Mouse (Mus musculus) adrenal gland, postnatal 10 days (tissue): ENCODE results near the gene Creb3l2. TPM values are rescaled to one million over a fixed set of nuclear protein-coding genes. Genes with fewer than 3 reads are reported as not detected.

Source experiments
- DNase-seq: peaks from one replicate; pipeline ENCODE4 v3.0.0; 2021; ENCODE audit warnings: mixed read lengths
- total RNA-seq, 2 experiments: library from RNA; stranded (reverse); gene quantifications; 2 replicates each; pipeline ENCODE4 v1.2.3; 2021

Creb3l2 gene
- total RNA-seq, 2 experiments from 2014 or later = 42.8 to 46.2 TPM

DNA sequence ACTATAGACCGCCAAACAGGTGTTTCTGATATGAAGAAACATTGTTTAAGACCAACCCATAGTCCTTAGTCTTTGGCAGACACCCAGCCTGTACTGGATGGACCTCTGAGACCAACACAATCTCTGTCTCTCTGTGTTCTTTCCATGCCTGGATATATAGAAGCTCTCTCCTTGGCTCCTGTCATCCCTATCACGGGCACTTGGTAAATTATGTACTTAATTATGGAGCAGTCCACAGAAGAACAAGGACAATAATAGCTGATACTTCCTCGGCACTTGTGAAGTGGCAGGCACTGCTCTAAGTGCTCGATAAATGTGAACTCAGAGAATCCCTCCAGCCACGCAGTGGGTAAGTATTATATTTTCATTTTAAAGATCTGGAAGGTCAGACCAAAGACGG, 72.2 kb downstream of the Creb3l2 start:
- no peak for DNase-seq

DNA sequence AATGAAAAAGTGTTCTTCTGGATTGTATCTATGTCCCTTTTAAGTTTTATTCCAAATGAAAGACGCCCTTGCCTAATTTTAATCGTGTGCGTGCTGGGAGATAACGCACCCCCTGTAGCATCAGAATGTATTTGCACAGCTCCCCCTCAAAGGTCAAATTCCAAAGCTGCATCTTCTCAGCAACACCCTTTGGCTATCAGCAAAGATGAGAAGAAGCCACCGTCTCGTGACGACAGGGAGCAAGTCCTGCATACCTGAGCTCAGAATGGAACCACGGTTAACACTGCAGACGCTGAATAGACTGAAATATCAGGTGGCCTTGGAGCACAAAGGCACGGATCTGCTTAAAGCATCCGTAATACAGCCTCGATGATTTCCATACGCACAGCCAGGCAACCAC, 73.7 kb downstream of the Creb3l2 start:
- DNase-seq = no peak

DNA sequence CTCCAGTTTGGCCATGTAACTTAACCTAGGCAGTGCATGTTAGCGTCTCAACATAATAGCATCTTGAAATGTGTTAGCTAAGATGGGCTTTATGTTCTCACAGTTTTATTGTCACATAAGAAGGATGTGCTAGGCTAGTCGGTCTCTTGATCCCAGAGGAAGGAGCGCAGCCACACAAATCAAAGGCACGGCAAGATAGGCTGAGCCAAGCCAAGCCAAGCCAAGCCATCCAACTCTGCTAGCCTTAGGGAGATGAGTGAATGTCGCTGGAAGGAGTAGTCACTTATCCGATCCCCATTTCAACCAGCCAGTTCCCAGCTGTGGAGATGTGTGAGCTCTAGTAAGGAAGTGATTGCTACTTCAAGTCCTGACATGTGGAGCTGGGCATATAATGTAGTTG, 75.0 kb downstream of the Creb3l2 start:
- no peak for DNase-seq

DNA sequence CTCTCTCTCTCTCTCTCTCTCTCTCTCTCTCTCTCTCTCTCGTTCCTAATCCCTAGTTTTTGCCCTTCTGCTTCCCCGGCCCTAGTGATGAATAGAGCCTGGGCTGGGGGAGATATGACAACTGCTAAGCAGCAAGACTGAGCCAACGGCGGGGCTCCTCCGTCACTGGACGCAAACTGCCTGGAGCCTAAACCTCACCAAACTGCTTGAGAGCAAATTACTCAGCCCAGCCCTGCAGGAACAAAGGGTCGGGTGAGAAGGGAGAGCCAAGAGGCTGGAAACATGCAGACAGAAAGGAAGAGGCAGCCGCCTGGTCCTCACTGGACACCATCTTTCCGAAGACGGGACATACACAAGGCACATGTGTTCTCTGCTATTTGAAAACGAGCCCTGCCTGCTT, 76.8 kb downstream of the Creb3l2 start:
- DNase-seq = no peak

DNA sequence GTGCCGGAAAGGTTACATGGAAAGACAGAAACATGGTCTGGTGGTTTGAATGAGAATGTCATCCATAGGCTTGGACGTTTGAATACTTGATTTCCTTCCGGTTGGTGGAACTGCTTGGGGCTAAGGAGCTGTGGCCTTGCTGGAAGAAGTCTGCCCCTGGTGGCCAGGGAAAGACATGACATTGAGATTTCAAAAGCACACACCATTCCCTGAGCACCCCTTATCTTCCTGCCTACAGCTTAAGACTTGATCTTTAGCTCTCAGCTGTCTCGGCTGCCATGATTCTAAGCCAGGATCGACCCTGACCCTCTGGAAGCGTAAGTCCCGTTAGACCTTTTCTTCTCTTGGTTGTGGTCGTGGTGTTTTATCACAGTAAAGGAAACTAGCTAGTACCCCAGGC, 77.6 kb downstream of the Creb3l2 start:
- no peak for DNase-seq

DNA sequence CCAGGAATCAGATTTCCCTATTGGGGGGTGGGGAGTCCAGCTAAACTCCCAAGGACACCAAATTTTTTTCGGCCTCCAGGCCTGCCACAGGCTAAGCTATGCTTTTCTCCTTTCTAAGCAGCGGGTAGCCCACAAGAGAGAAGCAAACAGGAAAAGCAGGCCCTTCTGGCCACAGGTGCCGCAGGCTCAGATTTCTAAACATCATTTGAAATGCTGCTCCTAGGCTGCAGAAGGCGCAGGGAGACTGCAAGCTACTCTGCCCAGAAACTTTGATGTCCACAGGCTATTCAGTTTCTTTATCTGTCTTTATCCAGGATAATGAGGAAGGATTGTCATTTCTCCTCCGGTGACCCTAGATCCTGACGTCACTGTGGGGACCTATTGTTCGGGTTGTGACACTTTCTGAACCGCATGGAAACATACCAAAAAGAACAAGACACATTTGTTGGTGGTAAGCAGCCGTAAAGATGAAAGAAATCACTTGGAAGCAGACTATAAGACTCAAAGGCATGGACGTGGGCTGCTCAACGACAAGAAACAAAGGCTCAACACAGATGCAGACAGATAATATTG, 81.0 kb downstream of the Creb3l2 start:
- DNase-seq = no peak

DNA sequence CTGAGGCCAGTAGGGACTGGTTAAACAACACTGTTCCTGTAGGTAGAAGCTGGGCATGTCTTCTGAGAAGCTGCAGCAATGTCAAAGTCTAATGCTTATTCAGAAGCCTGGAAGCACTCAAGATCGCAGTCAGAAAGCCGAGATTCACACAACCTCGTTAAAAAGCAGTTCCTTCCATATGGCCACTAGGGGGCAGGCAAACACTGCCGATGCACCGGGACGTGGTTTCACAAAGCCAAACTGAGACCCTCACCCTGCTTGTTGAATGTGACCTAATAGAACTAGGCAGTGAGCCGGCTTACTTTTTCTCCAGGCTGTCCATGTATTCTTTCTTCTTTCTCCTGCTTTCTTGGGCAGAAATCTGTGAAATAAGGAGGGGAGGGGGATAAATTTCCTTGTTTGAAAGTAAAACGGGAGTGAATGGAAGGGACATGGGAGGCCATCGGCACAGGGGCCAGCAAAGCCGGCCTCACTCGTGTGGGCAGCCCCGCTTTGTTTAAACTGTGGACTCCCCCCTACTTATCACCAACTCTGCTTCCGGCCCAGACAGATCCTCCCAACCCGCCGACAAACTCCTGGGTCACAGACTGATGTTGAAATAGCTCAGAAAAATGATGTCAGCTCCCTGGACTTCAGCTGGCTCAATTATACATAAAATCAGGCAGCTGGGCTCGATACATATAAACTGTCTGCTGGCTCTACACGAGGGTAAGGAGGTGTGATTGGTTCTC, 87.3 kb downstream of the Creb3l2 start:
- DNase-seq = peak; percentile 81

DNA sequence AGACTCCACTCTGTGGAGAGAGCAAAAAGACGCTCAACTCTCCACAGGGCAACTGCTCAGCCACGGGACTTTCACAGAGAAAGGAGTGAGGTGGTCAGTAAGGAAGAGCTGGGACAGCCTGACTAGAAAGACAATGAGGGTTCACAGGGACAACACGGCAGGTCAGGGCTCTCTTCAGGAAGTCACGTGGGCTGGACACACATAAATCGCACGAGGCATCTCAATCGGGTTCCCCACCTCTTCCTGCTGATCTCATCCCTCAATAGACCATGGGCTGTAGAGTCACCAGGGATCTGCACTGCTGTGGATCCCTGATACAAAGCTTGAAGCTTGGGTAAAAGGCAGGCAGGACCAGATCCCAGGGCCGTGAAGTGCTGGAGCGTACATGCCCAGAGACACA, 88.3 kb downstream of the Creb3l2 start:
- DNase-seq = no peak

DNA sequence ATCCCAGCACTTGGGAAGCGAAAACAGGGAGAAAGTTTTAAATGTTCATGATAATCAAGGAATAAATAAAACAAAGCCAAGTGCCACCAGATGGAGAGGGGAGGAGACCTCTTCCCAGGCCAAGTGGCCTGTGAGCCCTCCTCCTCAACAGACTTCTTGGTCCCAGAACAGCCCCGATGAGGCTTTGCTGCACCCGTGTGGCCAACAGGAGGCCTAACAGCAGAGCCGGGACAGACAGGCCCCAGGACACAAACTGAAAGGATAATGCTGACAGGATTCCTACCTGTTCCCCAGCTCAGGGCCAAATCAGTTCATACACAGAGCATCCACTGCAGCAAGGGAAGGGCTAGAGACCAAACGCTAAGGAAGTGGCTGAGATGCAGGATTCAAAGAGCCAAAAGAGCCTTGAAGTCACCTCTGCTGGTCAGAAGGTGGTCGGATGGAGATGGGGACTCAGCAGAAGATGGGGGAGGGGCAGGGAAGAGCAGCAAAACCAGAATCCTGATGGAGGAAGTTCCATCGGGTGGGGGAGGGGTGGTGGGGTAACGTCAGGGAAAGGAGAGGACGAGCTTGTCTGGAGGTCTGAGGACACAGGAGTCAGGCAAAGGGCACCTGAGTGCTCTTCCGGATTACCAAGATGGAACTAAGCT, 90.1 kb downstream of the Creb3l2 start:
- DNase-seq = peak; percentile 68

DNA sequence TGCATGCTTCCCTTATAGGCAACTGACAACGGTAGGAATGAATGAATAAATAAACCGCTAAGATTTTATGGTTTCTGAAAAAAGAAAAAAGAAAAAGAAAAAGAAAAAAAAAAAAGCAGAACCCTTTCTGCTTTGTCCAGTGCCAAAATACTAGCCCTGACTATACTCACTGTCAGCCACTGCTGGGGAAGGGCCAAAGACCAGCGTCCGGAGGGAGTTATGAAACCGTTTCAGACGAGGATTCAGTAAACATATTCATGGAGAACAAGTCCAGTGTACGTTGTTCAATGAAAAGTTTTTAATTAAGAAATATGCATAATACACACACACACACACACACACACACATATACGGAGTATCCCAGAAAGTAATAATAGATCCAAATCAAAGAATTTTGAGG, 91.6 kb downstream of the Creb3l2 start:
- DNase-seq = peak; percentile 56

DNA sequence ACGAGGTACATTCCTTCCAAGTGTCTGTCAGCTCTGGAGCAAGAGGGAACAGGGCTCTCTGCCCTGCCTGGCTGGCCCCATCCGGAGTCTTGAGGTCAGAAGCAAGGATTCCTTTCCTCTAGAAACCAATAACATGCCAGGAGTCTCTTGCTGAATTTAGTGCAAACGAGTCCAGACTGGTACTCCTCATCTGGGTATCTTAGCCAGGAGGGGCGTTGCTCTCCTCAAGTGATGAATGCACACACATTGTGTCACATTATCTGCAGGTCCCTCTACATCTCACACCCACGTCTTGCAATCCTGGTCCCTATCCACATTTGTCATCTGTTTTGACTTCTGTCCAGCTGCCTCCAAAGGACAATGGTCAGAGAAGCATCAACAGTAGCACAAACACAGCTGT, 94.3 kb downstream of the Creb3l2 start:
- no peak for DNase-seq

DNA sequence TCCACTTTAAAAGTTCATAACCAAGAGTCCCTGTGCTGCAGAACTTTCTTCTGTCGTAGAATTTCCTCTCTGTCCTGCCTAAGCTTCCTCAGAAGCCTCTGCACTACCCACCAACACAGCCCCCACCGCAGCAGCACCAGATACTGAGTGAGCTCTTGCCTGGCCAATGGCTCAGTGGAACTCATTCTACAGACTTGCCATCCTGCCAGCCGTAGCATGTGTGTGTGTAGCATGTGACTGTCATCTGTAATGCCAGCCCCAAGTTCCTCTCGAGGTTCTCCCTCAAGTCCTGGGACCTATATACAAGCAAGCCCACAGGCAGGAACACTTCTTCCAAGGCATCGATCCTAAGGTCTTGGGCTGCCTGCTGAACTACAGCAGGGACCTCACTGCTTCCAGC, 103.9 kb downstream of the Creb3l2 start:
- DNase-seq = no peak

DNA sequence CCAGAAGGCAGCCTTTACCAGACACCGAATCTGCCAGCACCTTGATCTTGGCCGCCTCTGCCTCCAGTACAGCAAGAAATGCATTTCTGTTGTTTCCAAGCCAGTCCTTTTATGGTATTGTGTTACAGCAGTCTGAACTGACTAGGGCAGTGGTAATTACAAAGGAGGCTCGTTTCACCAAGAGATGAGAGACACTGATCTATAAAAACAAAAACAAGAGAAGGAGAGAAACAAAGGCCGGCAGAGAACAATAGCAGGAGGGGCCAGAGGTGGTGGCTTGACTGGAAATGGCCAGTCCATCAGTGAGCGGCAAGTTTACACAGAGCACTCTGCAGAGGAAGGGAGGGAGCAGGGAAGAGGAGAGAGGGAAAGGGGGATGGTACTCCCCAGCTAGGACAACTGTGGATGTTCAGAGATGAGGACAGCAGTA, 105.1 kb downstream of the Creb3l2 start:
- DNase-seq = no peak

DNA sequence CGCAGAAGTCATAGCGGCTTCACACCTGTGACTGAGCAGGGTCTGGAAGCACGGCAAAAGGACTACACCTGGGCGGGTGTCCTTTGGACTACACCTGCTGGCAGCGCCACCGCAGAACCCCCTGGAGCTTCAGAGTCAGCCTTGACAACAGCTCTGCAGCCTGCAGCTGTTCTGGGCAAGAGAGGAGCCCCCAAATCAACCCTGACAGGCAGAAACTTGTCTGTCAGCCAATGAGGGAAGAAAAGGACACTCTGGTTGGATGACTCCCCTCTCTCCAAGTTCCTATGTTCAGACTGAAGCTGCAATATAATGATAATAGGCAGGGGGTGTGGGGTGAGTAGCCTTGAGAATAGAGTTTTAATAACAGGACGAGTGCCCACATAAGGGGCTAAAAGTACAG, 105.6 kb downstream of the Creb3l2 start:
- no peak for DNase-seq

DNA sequence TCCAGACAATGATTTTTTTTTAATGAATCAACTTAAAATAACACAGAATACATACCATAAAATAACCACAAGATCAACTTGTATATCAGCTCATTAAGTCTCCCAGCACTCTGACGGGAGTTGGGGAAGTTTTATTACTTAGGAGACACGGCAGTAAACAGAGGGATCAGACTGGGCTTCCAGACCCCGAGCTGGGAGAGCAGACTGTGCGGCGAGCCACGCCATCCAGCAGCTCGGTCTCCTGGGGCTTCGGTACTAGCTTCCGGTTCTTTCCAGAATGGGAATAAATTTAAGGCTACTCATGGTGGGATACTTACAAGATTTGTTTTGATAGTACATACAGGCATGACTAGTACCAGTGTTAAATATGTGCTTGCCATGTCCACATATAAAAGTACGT, 109.1 kb downstream of the Creb3l2 start:
- no peak for DNase-seq

DNA sequence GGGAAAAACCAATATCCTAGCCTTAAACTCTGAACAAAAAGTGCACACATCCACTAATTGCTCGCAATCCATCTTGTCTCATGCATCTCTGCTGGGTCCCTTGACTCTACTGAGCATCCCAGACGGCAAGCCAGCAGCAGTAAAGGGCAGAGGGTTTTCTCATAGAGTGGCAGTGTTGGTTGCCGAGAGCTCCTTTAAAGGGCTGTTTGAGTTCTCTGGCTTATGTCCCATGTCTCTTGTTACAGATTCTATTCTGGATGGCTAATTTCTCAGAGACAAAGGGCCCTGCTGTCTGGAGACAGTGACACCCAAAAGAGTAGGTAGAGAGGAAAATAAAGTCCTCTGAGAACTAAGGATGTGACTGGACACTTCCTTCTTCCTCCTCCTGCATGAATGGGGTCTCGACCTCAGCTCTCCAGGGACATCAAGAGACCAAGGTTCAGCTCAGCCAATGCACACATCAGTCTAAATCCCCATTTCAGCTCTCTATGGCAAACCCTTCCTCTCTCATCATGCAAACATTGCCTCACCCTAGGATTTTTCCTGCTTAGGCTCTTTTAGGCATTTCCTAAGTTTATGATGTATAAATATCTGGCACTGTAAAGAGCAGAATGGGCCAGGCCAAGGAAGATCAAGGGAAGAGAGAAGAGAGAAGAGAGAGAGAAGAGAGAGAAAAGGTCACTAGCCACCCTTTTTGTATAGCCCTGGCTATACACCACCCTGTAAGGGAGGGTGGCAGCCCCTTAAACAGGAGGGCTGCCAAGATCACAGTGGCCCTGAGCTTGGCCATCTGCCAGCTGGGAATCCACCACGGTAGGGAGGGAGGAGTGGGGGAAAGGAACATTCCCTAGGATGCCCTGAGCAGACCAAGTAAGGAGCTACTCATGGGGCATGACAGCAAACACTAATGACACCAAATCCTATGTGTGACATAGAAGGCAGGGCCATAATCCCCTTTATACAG, 111.8 kb downstream of the Creb3l2 start:
- peak; percentile 52 for DNase-seq

DNA sequence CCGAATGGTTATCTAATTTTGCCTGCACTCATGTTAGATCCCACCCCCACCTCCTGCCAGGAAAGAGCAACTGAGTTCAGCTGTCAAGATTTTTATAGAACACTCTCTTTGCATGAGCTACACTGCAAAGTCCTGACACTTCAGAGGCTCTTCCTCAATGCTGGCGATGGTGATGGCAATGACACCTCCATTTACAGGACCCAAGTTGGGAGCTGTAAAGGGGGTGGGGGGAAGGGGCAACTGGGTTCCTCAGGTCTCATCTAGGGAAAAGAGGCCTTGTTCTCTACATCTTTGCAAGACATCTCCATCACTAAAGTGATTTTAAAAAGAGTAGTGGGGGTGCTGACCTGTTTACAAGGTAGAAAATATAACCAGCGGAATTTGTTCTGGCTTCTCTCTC, 112.6 kb downstream of the Creb3l2 start:
- DNase-seq = no peak

DNA sequence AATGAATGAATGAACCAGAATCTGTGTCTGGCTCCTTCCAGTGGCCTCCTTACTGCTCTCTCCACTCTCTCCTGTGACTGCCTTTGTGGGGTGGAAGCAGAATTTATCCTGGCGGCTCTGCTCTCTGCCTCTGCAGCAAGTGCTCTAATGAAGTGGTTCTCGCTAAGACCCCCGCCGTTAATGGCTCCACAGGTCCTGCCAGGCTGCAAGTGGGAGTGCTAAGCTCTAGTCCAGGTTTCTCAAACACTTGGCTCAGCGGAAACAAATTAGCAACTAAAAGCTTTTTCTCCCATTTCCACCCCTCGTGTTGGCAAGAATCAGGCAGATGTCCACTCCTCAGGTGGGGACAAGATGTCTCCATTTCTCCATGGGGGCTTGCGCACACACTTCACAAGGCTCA, 113.3 kb downstream of the Creb3l2 start:
- DNase-seq = no peak

DNA sequence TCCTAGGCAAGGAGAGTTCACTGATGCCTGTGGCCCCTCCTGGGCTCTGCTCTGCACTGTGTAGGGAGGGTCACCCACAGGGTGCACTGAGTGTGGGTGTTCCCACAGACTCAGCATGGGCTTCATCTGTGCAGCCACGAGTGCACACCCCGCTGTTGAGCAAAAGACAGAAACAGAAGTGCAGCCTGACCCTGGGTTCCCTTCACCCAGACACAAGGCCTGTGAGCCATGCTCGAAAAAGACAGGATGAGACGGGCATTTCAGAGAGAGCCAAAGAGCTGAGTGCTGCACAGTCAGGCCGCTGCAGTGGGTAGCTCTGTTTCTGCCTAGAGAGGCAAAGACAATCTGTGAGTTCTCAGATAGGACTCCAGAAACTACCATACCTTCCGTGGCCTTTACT, 114.4 kb downstream of the Creb3l2 start:
- DNase-seq = no peak

DNA sequence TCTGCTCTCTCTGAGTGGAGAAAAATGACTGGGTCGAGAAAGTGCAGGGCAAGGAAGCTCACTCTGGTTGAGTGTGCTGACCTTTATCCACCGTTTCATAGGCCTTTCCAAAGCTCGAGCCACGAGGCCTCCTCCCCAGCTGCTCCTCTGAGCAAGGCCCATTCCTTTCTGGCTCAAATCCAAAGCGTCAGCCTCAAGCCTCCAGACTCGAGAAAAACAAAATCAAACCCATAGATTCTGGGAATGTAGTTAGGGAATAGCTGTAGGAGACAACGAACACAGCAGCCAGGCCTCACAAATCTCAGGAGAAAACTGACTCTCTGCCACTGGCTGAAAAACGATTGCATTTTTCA, 115.4 kb downstream of the Creb3l2 start:
- peak; percentile 52 for DNase-seq

DNA sequence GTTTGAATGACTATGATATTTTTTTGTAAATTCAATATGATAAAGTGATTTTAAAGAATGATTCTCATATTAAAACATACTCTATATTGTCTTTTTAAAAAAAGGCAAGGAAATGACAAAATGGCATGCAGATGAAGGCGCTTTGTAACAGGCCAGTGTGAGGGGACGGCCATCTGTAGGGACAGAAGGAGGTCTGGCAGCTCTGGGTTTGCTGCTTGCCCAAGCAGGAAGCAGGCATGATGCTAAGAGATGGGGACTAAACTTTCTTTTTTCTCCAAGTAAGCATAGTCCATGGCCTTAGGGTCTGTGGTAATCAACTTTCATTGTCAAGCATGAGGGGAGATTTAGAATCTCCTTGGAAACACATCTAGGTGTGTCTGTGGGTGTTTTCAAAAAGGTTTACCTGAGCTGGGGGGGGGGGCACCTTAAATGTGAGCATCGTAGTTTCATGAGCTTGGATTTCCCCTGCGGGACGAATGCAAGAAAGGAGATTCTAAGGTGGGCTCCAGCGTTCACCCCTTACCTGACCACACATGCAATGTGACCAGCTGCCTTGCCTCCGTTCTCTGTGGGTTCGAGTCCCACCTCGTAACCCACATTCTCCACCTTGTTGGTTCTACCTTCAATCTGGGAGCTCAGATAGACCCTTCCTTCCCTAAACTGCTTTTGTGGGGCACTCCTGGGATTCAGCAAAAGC, 115.9 kb downstream of the Creb3l2 start:
- no peak for DNase-seq

DNA sequence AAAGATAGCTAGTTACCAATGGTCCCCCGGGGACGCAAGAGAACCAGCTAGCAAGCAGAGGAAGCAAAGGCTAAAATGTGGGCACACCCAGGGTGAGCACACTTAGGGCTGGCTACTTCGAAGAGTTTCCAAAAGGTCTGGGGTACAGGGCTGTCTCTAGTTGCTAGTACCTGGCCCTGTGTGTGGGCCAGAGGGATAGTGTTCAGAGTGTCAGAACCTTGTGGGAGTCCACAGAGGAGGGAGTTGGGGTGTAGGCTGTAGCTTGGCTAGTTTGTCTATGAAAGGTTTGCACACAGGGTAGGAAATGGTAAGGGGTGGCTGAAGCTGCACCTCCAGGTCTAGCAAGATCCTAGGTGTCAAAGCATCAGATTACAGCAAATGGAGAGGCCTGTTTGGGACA, 116.9 kb downstream of the Creb3l2 start:
- DNase-seq = no peak
